Mouse (Mus musculus): ENCODE results near the gene Ap1g1. TPM values are rescaled to one million over a fixed set of nuclear protein-coding genes. Genes with fewer than 3 reads are reported as not detected.
A peak's percentile ranks its signal among the peaks of the same experiment; 100 is the strongest.
"Not testable (repeated sequence)": the region's sequence is repeated elsewhere in the genome, so short reads cannot be mapped to it uniquely, and the experiment has no call there.

The Ap1g1 gene
- total RNA-seq, 2 experiments from 2014 or later = 30.5 to 31.9 TPM

DNA sequence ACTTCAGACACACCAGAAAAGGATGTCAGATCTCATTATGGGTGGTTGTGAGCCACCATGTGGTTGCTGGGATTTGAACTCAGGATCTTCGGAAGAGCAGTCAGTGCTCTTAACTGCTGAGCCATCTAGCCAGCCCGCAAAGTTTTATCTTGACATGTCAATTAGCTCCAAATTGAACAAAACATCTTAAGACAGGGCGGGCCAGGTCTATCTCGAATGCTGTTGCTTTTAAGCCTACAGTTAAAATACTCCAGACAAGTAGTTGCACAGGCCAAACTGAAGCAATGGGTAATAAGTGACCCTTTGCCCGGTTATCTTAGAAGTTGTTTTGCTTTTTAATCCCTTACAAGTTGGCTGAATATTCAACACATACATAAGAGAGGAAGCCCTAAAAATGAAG, 88.3 kb downstream of the Ap1g1 start:
- DNase-seq = no peak

DNA sequence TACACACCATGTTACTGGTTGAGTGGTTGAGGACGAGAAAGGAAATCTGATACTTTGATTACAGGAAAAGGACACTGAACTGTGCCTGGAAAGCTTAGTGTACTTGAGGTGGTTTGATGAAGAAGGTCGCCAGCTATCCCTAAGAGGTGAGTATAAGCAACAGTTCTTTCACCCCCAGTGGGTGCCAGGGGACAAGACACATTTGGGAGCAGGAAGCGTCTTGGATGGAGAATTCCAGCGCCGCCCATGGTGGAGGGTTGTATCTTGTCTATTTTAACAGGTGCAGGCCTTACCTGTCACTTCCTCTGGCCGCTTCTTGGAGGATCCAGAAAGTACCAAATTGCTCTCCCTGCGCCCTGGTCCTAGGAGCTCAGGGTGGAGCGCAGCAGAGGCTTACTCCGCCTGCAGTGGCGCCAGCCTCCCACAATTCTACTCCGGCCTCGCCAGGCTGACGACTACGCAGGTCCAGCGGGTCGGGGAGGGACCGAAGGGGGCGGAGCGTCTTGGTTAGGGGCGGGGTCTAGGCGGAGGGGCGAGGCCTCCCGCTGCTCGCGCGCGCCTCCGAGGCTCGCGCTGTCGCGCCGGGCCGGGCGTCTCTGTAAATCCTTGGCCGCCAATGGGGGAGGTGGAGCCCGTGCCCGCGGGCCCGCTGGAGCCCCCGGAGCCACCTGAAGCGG, 89.8 kb downstream of the Ap1g1 start, which contains the start of gene Phlpp2:
TSS of gene Phlpp2 (plus strand) at position 540 of the 677 bp plus-strand sequence.
- DNase-seq = peak; percentile 95

DNA sequence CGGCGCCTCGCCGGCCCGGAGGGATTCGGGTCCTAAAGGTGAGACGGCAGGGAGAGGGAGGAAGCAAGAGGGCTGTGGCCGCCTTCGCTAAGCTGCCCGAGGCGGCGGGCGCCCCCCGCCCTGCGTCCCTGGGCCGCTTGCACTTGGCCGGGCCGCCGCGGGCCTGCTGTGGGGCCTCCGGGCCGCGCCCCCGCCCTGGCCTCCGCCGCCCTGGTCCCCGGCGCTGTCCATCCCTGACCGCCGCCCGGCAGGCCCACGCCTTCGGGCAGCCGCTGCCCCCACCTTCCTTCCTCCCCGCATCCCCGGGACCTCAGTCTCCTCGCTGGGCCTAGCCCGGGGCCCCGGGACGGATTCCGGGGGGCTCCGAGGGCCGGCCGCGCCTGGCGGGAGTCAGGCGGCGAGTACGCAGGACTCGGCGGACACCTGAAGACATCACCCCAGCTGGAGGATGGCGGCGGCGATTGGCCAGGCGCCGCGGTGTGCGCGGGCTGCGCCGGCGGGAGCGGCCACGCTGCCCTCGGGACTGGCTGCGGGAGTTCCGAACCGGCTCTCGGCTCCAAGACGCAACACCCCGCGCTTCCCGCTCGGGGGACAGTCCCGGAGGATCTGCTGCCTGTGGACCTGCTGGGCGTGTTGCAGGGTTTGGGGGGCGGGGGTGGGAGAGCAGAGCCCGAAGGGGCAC, 90.5 kb downstream of the Ap1g1 start:
- DNase-seq = no peak

DNA sequence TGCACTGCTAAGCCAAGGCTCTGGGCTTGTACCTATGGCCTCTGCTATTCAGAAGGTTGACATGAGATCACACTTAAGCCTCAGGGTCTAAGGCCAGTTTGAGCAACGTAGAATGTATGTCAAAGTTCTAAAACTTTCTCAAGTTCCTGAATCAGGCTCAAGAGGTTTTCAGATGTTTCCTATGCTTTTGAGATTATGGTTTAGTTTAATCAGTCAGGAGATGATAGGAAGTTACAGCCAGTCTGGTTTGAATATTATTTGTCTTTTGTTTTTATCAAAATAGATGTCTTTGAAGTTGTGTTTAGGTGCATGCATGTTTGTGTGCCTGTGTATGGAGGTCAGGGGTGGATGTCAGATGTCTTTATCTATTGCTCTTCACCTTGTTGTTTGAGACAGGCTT, 92.7 kb downstream of the Ap1g1 start:
- DNase-seq = no peak

DNA sequence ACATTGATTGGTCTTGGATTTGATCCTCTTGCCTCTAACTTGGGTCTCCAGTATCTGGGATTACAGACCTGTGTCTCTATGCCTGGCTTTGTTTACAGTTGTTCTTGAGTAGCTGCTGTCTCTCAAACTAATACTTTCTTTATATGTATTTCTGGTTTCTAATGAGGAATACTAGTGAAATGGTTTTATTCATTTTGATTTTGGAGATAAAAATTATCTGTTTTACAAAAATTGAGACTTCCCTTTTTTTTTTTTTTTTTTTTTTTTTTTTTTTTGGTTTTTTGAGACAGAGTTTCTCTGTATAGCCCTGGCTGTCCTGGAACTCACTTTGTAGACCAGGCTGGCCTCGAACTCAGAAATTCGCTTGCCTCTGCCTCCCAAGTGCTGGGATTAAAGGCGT, 95.4 kb downstream of the Ap1g1 start:
- DNase-seq = not testable (repeated sequence)

DNA sequence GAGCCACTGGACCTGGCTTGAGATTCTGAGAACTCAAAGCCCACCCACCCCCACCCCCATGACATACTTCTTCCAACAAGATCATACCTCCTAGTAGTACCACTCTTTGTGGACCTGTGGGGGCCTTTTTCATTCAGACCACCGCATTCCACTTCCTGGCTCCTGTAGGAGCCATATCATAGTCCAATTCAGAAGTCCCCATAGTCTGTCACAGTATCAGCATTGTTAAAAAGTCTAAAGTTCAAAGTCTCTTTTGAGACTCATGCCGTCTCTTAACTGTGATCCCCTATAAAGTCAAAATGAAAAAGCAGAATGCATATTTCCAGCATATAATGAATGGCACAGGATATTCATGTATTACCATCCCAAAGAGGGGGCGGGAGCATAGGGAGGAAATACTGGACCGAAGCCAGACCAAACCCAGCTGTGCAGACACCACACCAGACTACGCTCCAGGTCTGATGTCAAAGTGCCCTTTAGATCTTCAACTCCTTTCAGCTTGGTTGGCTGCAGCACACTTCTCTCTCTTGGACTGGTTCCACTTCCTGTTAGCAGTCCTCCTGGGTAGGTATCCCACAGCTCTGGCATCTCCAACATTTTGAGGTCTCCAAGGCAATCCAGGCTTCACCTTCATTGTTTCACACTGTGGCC, 101.8 kb downstream of the Ap1g1 start:
- no peak for DNase-seq

DNA sequence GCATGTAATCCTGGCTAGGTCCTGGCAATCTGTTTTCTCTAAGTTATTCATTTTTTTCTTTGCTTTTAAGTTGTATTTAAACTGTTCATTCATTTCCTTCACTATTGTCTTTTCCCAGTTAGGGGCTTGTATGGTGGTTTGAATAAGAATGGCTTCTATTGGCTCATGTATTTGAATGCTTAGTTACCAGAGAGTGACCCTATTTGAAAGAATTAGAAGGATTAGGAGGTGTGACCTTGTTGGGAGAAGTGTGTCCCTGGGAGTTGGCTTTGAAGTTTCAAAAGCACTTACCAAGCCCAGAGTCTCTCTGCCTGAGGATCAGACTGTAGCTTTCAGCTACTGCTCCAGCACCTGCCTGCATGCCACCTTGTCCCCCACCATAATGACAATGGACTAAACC, 106.9 kb downstream of the Ap1g1 start:
- no peak for DNase-seq

DNA sequence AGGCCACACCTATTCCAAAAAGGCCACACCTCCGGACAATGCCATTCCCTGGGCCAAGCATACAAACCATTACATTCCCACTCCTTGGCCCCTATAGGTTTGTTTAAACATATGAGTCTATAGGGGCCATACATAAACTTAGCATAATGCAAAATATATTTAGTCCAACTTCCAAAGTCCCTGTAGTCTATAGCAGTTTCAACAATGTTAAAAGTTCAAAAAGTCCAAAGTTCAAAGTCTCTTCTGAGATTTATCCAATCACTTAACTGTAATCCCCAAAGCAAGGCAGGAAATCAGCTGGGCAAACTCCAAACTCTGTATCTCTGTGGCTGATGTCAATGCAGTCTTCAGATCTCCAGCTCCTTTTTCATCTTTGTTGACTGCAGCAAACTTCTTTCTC, 110.9 kb downstream of the Ap1g1 start:
- no peak for DNase-seq

DNA sequence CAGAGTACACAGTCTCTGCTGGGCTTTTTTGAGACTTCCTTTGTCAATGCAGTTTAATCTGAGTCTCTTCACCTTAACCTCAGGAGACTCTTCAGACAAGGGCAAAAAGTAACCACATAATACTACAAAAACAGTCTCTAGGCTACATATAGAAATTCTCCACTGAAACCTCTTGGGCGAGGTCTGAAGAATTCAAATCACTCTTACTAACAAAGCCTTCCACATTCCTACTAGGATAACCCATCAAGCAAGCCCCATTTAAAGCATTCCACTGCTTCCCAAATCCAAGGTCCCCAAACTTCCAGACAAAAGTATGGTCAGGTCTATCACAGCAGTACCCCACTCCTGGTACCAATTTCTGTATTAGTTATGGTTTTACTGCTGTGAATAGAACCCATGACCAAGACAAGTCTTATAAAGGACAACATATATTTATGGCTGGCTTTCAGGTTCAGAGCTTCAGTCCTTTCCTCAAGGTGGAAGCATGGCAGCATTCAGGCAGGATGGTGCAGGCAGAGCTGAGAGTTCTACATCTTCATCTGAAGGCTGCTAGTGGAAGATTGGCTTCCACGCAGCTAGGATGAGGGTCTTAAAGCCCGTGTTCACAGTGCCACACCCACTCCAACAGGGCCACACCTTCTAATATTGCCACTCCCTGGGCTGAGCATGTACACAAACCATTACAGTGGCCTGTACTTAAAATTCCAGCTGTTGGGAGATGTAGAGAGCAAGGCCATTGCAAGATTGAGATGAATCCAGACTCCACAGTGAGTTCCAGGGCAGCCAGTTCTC, 112.6 kb downstream of the Ap1g1 start:
- no peak for DNase-seq

DNA sequence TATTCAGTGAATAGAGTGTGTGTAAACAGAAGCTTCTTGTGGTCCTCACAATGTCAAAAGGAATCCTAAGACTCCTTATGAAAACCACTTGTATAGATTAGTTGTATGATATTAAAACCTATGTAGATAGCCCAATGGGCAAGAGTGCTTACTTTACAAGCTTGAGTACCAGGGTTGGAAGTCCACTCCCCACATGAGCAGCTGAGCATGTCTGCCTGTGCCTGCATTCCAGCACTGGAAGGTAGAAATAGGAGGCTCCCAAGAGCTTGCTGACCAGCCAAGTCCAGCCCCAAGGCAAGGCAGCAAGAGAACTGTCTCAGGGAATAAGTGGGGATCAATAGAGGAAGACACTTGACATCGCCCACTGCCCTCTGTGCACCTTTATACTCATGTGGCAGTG, 116.3 kb downstream of the Ap1g1 start:
- DNase-seq = no peak

DNA sequence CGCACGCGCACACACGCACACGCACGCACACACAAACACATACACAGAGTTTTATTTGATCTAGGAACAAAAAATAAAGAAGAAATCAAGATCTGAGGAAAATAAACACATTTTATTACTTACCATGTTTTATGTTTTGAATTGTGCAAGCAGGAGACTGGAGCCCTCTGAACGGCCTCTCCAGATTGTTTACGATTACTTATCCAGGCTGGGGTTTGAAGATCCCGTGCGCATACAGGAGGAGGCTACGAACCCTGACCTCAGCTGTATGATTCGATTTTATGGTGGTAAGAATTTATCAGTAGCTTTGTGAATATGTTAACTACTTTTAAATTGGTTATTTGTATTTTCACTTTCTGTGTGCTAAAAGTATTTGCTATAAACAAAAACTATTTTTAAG, 117.0 kb downstream of the Ap1g1 start:
- DNase-seq = no peak

DNA sequence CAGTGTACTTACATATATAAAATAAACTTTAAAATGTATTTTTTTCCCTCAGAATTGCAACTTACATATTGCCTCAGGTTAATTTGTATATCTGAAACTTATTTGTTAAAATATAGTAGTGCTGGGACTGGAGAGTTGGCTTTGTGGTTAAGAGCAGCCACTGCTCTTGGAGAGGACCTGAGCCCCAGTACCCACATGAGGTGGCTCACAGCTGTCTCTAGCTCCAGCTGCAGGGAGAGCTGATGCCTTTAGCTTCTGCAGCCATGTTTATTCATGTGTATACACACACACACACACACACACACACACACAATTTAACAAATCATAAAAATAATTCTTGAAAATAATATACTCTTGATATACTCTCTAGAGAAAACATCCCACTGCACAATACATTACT, 124.0 kb downstream of the Ap1g1 start:
- DNase-seq = no peak

DNA sequence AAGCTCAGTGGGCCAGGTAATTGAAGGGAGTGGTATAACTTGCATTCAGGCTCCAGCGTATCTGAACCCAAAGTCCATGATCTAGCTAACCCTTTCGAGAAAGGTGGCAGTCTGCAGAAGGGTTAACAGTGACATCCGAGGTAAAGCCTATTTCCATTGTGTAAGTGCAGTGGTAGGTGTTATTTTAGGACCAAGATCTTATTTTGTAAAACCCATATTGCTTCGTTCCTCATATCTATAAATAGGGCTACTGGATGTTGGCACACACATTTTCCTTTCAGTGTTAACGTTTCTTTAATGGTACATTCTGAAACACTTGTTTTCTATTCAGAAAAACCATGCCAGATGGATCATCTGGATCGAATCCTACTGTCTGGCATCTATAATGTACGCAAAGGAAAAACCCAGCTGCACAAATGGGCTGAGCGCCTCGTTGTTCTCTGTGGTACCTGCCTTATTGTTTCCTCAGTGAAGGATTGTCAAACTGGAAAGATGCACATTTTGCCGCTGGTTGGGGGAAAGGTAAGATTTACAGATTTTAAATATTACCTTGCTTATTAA, 125.6 kb downstream of the Ap1g1 start:
- no peak for DNase-seq

DNA sequence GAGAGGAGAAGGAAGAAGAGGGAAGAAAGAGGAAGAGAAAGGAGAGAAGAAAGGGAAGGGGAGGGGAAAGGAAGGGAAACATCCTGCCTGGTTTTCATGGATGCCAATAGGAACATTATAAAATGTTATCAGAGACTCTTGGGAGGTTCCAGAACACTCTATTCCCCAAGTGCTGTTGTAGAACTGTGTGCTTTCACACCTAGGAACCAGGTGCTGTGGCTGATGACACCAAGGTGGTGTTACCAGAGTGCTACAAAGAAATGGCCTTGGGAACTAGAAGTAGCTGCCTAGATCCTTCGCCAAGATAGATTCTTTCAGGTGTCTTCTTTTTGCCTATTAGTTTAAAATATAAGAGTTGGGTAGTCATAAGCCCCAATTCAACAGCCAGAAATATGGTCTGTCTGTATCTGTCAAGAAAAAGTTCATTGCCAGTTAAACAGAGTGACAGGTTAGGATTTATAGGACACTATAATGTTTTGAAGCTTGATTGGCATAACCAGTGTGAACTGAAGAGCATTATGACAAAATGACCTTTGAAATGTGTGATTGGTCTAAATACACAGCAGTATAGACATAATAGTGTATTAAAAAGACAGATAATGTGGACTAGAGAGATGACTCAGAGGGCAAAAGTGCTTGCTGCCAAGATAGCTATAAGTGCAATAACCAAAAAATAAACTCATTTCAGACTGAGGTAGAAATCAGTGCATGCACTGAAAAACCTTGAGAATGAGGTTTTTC, 126.7 kb downstream of the Ap1g1 start:
- no peak for DNase-seq

DNA sequence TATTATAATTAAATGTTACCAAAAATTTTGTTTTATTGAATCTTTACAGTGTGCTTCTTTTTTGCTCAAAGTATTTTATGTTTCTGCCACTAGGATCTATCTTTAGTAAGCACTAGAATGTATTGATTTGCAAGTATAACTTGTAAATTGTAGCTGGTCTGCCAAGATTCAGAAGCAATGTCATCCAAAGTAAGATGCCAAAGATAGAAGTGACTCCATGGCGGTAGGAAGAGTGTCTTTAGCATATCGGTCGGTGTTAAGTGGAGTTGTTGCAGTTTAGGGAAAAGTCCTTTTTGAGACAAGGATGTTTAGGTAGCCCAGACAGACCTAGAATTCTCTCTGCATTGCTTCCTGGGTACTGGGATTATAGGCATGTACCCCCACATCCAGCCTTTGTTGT, 128.6 kb downstream of the Ap1g1 start:
- no peak for DNase-seq

DNA sequence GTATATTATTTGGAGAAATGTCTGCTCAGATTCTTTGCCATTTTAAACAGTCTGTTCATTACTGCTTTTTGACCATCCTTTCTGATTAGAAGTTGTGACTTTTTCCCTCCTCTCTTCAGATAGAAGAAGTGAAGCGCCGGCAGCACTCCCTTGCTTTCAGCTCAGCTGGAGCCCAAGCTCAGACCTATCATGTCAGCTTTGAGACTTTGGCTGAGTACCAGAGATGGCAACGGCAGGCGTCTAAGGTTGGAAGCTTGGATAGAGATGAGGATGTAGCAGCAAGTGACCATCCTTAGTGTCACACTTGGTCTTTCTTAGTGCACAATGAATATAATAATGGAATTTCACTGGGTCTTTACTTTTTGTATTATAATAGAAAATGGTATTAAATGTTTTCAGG, 129.0 kb downstream of the Ap1g1 start:
- no peak for DNase-seq

Other genes starting within 250 kb of the Ap1g1 start
- gene Dhx38, start 212.7 kb upstream of the Ap1g1 start, total RNA-seq (2021) = 10 to 100 TPM in 1 of 2 experiments, 1 to 10 TPM in 1; 9.2 to 10.6 TPM
- 1 to 10 TPM; 5.8 to 8.3 TPM for gene Txnl4b, start 212.7 kb upstream of the Ap1g1 start, total RNA-seq (2021)
- 100 to 1,000 TPM in 1 of 2 experiments, 1 to 10 TPM in 1; 1.9 to 114 TPM for gene Hp, start 199.4 kb upstream of the Ap1g1 start, total RNA-seq (2021)
- gene Dhodh, start 169.9 kb upstream of the Ap1g1 start, total RNA-seq (2021) = 10 to 100 TPM; 11.0 to 12.9 TPM
- gene Pkd1l3, start 164.0 kb upstream of the Ap1g1 start, total RNA-seq (2021) = not detected
- gene Ist1, start 85.3 kb upstream of the Ap1g1 start, total RNA-seq (2021) = 10 to 100 TPM; 26.5 to 26.7 TPM
- gene Zfp821, start 73.0 kb upstream of the Ap1g1 start, total RNA-seq (2021) = 1 to 10 TPM; 4.6 to 5.2 TPM
- 10 to 100 TPM; 15.7 to 16.9 TPM for gene Atxn1l, start 40.8 kb upstream of the Ap1g1 start, total RNA-seq (2021)
- 1 to 10 TPM; 2.2 to 2.8 TPM for gene Phlpp2, start 90.0 kb downstream of the Ap1g1 start, total RNA-seq (2021)
- gene Marveld3, start 183.6 kb downstream of the Ap1g1 start, total RNA-seq (2021) = not detected
- gene Tat, start 211.9 kb downstream of the Ap1g1 start, total RNA-seq (2021) = not detected

Data from gastrocnemius, postnatal 25 days (tissue).